Comparison of ENCODE assay signal across 9 mouse cellular contexts in the genomic region with DNA sequence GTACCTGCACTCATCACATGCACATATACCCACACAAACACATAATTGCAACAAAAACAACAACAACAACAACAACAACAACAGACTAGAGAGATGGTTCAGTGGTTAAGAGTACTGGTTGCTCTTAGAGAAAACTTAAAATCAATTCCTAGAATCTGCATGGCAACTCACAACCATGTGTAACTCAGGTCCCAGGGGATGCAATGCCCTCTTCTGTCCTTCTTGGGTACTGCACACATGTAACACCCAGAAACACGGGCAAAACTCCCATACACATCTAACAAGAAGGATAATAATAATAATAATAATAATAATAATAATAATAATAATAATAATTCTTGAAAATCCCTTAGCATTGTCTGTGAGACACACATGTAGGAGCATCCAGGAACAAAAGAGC. TPM values are rescaled to one million over a fixed set of nuclear protein-coding genes. Genes with fewer than 3 reads are reported as not detected.
DNase-seq lines count a peak whose midpoint lies in the region; ATAC-seq and TF ChIP-seq lines count a peak whose summit lies in the region.
"Had no signal": no experiment of that assay in that cellular context is flagged by ENCODE, and none has a peak within 500 bp of the region (broad histone marks: within the 10 kb centered on the region; RNA-seq: fewer than 3 reads in every experiment).

No protein-coding gene starts in this region.

- no peaks in the 10 kb centered on the region for H3K36me3 ChIP-seq in limb, embryonic 11.5 days (ENCODE audit: control insufficient read depth, insufficient read depth, low read length)
- H3K36me3 ChIP-seq in neural tube, embryonic 11.5 days (ENCODE audit: control insufficient read depth, insufficient read depth, low read length): no peaks in the 10 kb centered on the region
- H3K36me3 ChIP-seq: liver, embryonic 13.5 days had no signal

- H3K9me3 ChIP-seq in limb, embryonic 11.5 days (ENCODE audit: control insufficient read depth, low read length): no peaks in the 10 kb centered on the region
- no peaks in the 10 kb centered on the region for H3K9me3 ChIP-seq in neural tube, embryonic 11.5 days (ENCODE audit: control insufficient read depth, low read length)
- H3K9me3 ChIP-seq: liver, embryonic 13.5 days had no signal

- H3K4me3 ChIP-seq in layer of hippocampus, adult 2 months: no peak overlapping the region
- H3K4me3 ChIP-seq in limb, embryonic 11.5 days (ENCODE audit: low read depth, low read length): no peak overlapping the region
- H3K4me3 ChIP-seq in neural tube, embryonic 11.5 days (ENCODE audit: low read depth, low read length): no peak overlapping the region
- H3K4me3 ChIP-seq: liver, embryonic 13.5 days had no signal

- H3K27me3 ChIP-seq in limb, embryonic 11.5 days (ENCODE audit: control insufficient read depth, insufficient read depth, low read length): no peaks in the 10 kb centered on the region
- H3K27me3 ChIP-seq in neural tube, embryonic 11.5 days (ENCODE audit: control insufficient read depth, insufficient read depth, low read length): no peaks in the 10 kb centered on the region
- H3K27me3 ChIP-seq: liver, embryonic 13.5 days had no signal

- H3K4me2 ChIP-seq in limb, embryonic 11.5 days (ENCODE audit: low read depth, severe bottlenecking): no peak overlapping the region
- H3K4me2 ChIP-seq in neural tube, embryonic 11.5 days (ENCODE audit: low read depth): no peak overlapping the region
- H3K4me2 ChIP-seq: liver, embryonic 13.5 days had no signal

- H3K4me1 ChIP-seq in limb, embryonic 11.5 days (ENCODE audit: control insufficient read depth, insufficient read depth, low read length): 0 out of 2 replicates have a peak, but pooled peaks cover 2% of the 10 kb centered on the region
- no peaks in the 10 kb centered on the region for H3K4me1 ChIP-seq in neural tube, embryonic 11.5 days (ENCODE audit: control insufficient read depth, insufficient read depth, low read length)

- no peak overlapping the region for H3K27ac ChIP-seq in layer of hippocampus, adult 2 months
- no peak overlapping the region for H3K27ac ChIP-seq in limb, embryonic 11.5 days (replicated peaks; ENCODE audit: low read depth, low read length)
- H3K27ac ChIP-seq in neural tube, embryonic 11.5 days (ENCODE audit: low read depth, low read length): no peak overlapping the region
- H3K27ac ChIP-seq: liver, embryonic 13.5 days had no signal

- peak; percentile 82 for ATAC-seq in granulocyte monocyte progenitor cell, adult 5-6 weeks (replicated peaks; ENCODE audit: poor library complexity, severe bottlenecking)
- ATAC-seq in limb, embryonic 11.5 days (ENCODE audit: insufficient number of reproducible peaks, low FRiP score, low TSS enrichment, low read depth): no peak
- no peak for ATAC-seq in neural tube, embryonic 11.5 days (ENCODE audit: insufficient read depth, low FRiP score, low TSS enrichment)
- ATAC-seq in frontal cortex, adult (ENCODE audit: low TSS enrichment): no peak

- DNase-seq in layer of hippocampus, adult 2 months (ENCODE audit: low spot score in 2 of 2): peak; percentile 38 to 74
- no peak for DNase-seq in layer of hippocampus, postnatal 36 days
- DNase-seq in MN1 (ENCODE audit: low spot score): peak; percentile 40
- DNase-seq in cerebellum, postnatal 10 days: peak; percentile 80 to 86
- DNase-seq in limb, embryonic 11.5 days (ENCODE audit: low spot score): peak; percentile 65
- DNase-seq in neural tube, embryonic 11.5 days (ENCODE audit: low spot score): peak; percentile 49
- DNase-seq: liver, embryonic 13.5 days had no signal

- WGBS in limb, embryonic 11.5 days: 24% methylated on average over 1 of the region's 1 CpGs
- 28% methylated on average over 1 of the region's 1 CpGs for WGBS in neural tube, embryonic 11.5 days

- H3K9ac ChIP-seq in limb, embryonic 11.5 days (ENCODE audit: low read length): no peak overlapping the region
- H3K9ac ChIP-seq in neural tube, embryonic 11.5 days (ENCODE audit: low read length): no peak overlapping the region
- H3K9ac ChIP-seq: liver, embryonic 13.5 days had no signal

- TF ChIP-seq CTCF in layer of hippocampus, adult 2 months (conservative IDR thresholded peaks at IDR 0.05): peak; percentile 88

RNA-seq across cellular contexts. Expression of gene Dguok, which starts 5.7 kb away (rescaled TPM):
- total RNA-seq in layer of hippocampus, adult 2 months (2021): 10 to 100 TPM; 36.8 to 38.6 TPM
- total RNA-seq in layer of hippocampus, postnatal 36 days (2021): 10 to 100 TPM; 32.7 to 41.9 TPM
- 28.1 and 49.2 TPM in 2 replicates for total RNA-seq in granulocyte monocyte progenitor cell, adult 5-6 weeks (2014; fragmentation: Nextera tagmentation)
- 19.6 and 29.3 TPM in 2 replicates for total RNA-seq in granulocyte monocyte progenitor cell, adult 5-6 weeks (2017)
- polyA plus RNA-seq in limb, embryonic 11.5 days (2014; fragmentation: Nextera tagmentation; extraction: Ambion mirVana): 64.7 and 67.5 TPM in 2 replicates
- polyA plus RNA-seq in neural tube, embryonic 11.5 days (2014; fragmentation: Nextera tagmentation; extraction: Ambion mirVana): 56.3 and 63.0 TPM in 2 replicates

RNA-seq across cellular contexts. Expression of gene Actg2, which starts 23.6 kb away (rescaled TPM):
- total RNA-seq in layer of hippocampus, adult 2 months (2021): not detected
- not detected for total RNA-seq in layer of hippocampus, postnatal 36 days (2021)
- total RNA-seq in granulocyte monocyte progenitor cell, adult 5-6 weeks (2014; fragmentation: Nextera tagmentation): not detected in 2 replicates
- not detected in 2 replicates for total RNA-seq in granulocyte monocyte progenitor cell, adult 5-6 weeks (2017)
- 0.76 and 0.87 TPM in 2 replicates for polyA plus RNA-seq in limb, embryonic 11.5 days (2014; fragmentation: Nextera tagmentation; extraction: Ambion mirVana)
- 0.66 and 1.8 TPM in 2 replicates for polyA plus RNA-seq in neural tube, embryonic 11.5 days (2014; fragmentation: Nextera tagmentation; extraction: Ambion mirVana)

RNA-seq across cellular contexts. Expression of gene Tet3, which starts 53.6 kb away (rescaled TPM):
- total RNA-seq in layer of hippocampus, adult 2 months (2021): 10 to 100 TPM; 61.0 to 65.9 TPM
- 10 to 100 TPM; 58.9 to 67.8 TPM for total RNA-seq in layer of hippocampus, postnatal 36 days (2021)
- total RNA-seq in granulocyte monocyte progenitor cell, adult 5-6 weeks (2014; fragmentation: Nextera tagmentation): 35.6 and 46.9 TPM in 2 replicates
- 13.4 and 17.5 TPM in 2 replicates for total RNA-seq in granulocyte monocyte progenitor cell, adult 5-6 weeks (2017)
- polyA plus RNA-seq in limb, embryonic 11.5 days (2014; fragmentation: Nextera tagmentation; extraction: Ambion mirVana): 32.5 and 35.8 TPM in 2 replicates
- 47.3 and 48.8 TPM in 2 replicates for polyA plus RNA-seq in neural tube, embryonic 11.5 days (2014; fragmentation: Nextera tagmentation; extraction: Ambion mirVana)

Comparison
In these comparisons a context has a peak if more than half of its experiments do, and no peak if none do; other contexts are left out.
1. DNase-seq: peak in layer of hippocampus, adult 2 months (2 of 2), MN1 (single experiment), cerebellum, postnatal 10 days (2 of 2), limb, embryonic 11.5 days (single experiment) and neural tube, embryonic 11.5 days (single experiment); none in layer of hippocampus, postnatal 36 days (0 of 2).